Mouse (Mus musculus): ENCODE measurements around the gene Gm5105.

- no peak for TF ChIP-seq CTCF (IDR thresholded peaks at IDR 0.05; ENCODE audit: extremely low read depth, insufficient read length, insufficient replicate concordance, low read depth, low read length)
- no peak for TF ChIP-seq POLR2A (IDR thresholded peaks at IDR 0.05; ENCODE audit: low read depth, low read length)
Observed at GRCm38 (mm10) chr3:138096263-138097028, 29.3 kb upstream of the Gm5105 start.

Measured in small intestine, adult 2 months (tissue).